Mouse (Mus musculus): ENCODE results near the gene Eef2. TPM values are rescaled to one million over a fixed set of nuclear protein-coding genes. Genes with fewer than 3 reads are reported as not detected.

The Eef2 gene
- polyA plus RNA-seq, 1 experiment from 2014 or later: 493 TPM

GRCm38 (mm10) chr10:81196470-81197065 lies 20.1 kb downstream of the Eef2 start:
- Histone ChIP-seq H3K9me3 (replicated peaks) (no peaks in the 10 kb centered on the region), H3K9ac (replicated peaks) (no peak overlapping the region), H3K27ac (replicated peaks) (no peak overlapping the region), H3K36me3 (no peaks in the 10 kb centered on the region), H3K4me2 (no peak overlapping the region), H3K4me3 (replicated peaks) (no peak overlapping the region), H3K27me3 (replicated peaks) (peaks cover 30% of the 10 kb centered on the region), H3K4me1 (peaks cover 25% of the 10 kb centered on the region)
- WGBS: 65% methylated on average over 11 of the region's 11 CpGs
- ATAC-seq (ENCODE audit: low FRiP score): no peak

GRCm38 (mm10) chr10:81197305-81197704 lies 20.9 kb downstream of the Eef2 start:
- H3K27me3 ChIP-seq (replicated peaks): peaks cover 30% of the 10 kb centered on the region
- WGBS: 62% methylated on average over 6 of the region's 6 CpGs
- H3K9ac ChIP-seq (replicated peaks): no peak overlapping the region

GRCm38 (mm10) chr10:81198230-81198629 lies 21.8 kb downstream of the Eef2 start:
- H3K27ac ChIP-seq (replicated peaks): no peak overlapping the region
- H3K36me3 ChIP-seq: no peaks in the 10 kb centered on the region
- H3K9me3 ChIP-seq (replicated peaks): no peaks in the 10 kb centered on the region
- peaks cover 30% of the 10 kb centered on the region for H3K27me3 ChIP-seq (replicated peaks)
- H3K4me2 ChIP-seq: no peak overlapping the region
- H3K4me3 ChIP-seq (replicated peaks): no peak overlapping the region
- 1% methylated on average over 9 of the region's 9 CpGs for WGBS
- H3K4me1 ChIP-seq: peaks cover 14% of the 10 kb centered on the region
- no peak overlapping the region for H3K9ac ChIP-seq (replicated peaks)
- no peak for ATAC-seq (ENCODE audit: low FRiP score)

More at GRCm38 (mm10) chr10:81197305-81197704, 20.9 kb downstream of the Eef2 start:
- Histone ChIP-seq H3K4me3 (replicated peaks) (no peak overlapping the region), H3K9me3 (replicated peaks) (no peaks in the 10 kb centered on the region), H3K4me2 (no peak overlapping the region), H3K36me3 (no peaks in the 10 kb centered on the region), H3K27ac (replicated peaks) (no peak overlapping the region), H3K4me1 (peaks cover 19% of the 10 kb centered on the region)
- ATAC-seq (ENCODE audit: low FRiP score): no peak

DNA sequence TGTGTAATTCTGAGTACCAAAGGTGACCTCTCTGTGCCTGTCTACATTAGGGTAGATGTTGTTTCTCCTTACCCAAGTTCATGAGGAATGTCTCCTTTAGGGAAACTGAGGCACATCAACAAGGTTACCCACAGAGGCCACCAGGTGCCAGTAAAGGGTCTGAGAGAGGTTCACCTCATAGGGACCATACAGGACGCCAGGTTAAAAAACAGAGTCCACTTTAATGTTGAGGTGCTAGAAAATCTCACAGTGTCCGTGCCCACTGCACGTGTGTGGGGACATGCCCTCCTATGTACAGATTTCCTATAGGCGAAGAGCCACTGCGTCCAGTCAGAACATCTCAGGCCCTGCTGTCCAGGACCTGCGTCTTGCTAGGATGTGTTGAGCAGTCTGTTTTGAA lies 22.6 kb downstream of the Eef2 start:
- Histone ChIP-seq H3K36me3 (no peaks in the 10 kb centered on the region), H3K4me1 (peaks cover 8% of the 10 kb centered on the region), H3K9ac (replicated peaks) (no peak overlapping the region), H3K27me3 (replicated peaks) (peaks cover 30% of the 10 kb centered on the region), H3K4me3 (replicated peaks) (no peak overlapping the region), H3K27ac (replicated peaks) (no peak overlapping the region), H3K4me2 (no peak overlapping the region), H3K9me3 (replicated peaks) (no peaks in the 10 kb centered on the region)
- no peak for ATAC-seq (ENCODE audit: low FRiP score)
- WGBS: 89% methylated on average over 6 of the region's 6 CpGs

DNA sequence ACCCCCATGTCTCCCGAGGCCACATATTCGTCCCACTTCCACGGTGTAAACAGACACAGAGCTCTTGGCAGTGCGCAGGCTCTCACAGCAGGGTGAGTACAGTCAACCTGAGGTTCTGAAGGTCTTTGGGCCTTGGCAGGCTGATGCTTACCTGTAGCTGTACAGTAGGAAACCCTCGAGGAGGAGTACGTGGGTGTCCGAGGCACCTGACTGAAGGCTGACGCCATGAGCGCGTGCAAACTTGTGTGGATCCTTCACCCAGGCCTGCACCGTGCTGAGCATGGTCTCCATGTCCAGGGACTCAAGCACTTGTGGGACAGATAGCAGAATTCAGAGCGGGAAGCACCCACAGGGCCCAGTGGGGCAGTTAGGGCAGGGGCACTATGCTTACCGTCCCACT lies 23.7 kb downstream of the Eef2 start:
- H3K27me3 ChIP-seq (replicated peaks): peaks cover 23% of the 10 kb centered on the region
- no peak overlapping the region for H3K4me2 ChIP-seq
- no peak overlapping the region for H3K9ac ChIP-seq (replicated peaks)
- no peaks in the 10 kb centered on the region; the same call in 1 of the 2 replicates for H3K4me1 ChIP-seq
- no peak overlapping the region for H3K27ac ChIP-seq (replicated peaks)
- 85% methylated on average over 13 of the region's 13 CpGs for WGBS
- no peaks in the 10 kb centered on the region; the same call in 1 of the 2 replicates for H3K36me3 ChIP-seq
- no peak overlapping the region for H3K4me3 ChIP-seq (replicated peaks)
- ATAC-seq (ENCODE audit: low FRiP score): no peak
- H3K9me3 ChIP-seq (replicated peaks): no peaks in the 10 kb centered on the region

DNA sequence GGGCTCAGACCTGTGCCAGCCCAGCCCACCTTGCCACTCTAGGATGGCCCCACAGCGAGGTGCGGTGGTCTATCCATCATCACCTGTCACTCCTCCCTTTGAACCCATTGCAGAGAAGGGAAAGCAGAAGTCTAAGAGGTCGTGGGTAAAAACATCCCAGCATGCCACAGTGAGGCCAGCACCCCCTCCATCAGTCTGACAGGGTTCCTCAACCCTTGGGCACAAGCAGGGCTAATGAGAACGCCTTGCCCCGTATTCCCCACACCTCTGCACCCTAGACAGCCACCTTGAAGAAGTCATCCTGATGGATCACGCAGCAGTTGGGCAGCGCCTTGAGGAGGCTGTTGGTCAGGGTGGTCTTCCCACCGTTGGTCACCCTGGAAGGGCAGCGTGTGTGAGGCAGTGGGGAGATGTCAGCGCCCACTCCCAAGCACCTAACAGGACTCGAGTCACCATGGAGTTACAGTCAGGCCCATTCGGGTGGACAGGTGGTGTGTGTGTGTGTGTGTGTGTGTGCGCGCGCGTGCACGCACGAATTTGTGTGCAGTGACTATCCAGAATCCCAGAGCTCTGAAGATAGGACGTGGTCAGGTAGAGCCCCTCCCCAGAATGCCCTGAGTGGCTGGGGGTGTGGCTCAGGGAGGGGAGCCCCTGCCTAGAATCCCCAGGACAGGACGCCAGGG lies 24.3 kb downstream of the Eef2 start:
- H3K9ac ChIP-seq (replicated peaks): no peak overlapping the region
- no peak for ATAC-seq (ENCODE audit: low FRiP score)
- peaks cover 17% of the 10 kb centered on the region for H3K27me3 ChIP-seq (replicated peaks)
- H3K36me3 ChIP-seq: peaks cover under 1% of the 10 kb centered on the region
- no peak overlapping the region for H3K4me2 ChIP-seq
- 81% methylated on average over 20 of the region's 20 CpGs for WGBS
- H3K27ac ChIP-seq (replicated peaks): no peak overlapping the region
- H3K4me3 ChIP-seq (replicated peaks): no peak overlapping the region
- no peaks in the 10 kb centered on the region for H3K9me3 ChIP-seq (replicated peaks)
- no peaks in the 10 kb centered on the region; the same call in 1 of the 2 replicates for H3K4me1 ChIP-seq

DNA sequence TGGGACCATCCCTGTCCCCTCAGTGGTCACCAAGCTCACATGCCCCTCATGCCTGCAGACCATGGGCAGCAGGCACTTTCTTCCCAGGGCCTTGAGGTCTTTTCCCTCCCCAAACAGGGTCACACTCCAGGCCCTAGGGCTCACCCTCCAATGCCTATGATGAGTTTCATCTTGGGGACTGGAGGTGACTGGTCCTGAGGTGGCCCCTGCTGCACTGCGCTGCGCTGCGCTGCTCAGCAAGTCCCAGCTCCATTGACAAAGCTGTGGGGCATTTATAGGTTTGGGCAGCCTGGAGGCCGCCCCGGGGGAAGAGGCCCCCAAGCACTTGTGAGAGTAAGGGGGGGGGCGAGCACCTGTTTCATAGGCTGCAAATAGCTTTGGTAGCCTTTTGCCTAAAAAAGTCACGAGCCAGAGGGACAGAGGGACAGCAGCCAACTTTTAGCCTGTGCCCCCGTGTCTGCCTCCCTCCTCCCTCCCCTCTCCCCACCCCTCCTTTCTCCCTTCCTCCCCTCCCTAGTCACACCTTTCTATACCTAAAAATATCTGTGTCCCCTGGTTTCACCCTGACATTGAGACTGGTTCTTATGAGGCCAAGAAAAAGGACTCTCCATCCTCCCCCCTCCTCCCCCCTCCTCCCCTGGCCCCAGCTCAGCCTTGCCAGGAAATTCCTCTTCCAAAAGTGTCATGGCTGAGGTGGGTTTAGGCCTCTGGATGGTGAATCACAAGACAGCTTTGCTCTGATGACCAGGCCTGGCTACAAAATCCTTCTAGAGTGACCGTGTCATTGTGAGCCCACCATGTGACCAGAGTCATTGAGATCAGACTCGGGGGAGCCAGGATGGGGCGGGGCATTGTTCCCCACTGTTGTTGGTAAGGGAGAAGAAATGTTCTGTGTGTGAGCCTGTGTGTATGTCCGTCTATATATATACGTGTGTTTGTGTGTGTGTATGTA lies 25.7 kb downstream of the Eef2 start, which contains the start of gene Nmrk2:
TSS of gene Nmrk2 (minus strand) at position 245 of the 952 bp plus-strand sequence.
- H3K9ac ChIP-seq (replicated peaks): no peak within 1 kb of the TSS
- no peaks in the 10 kb centered on the region; the same call in 1 of the 2 replicates for H3K4me1 ChIP-seq
- WGBS: 58% methylated on average over 13 of the region's 13 CpGs
- no peak within 1 kb of the TSS for H3K27ac ChIP-seq (replicated peaks)
- no peaks in the 10 kb centered on the region for H3K9me3 ChIP-seq (replicated peaks)
- no peak for ATAC-seq (ENCODE audit: low FRiP score)
- peaks cover 9% of the 10 kb centered on the region for H3K36me3 ChIP-seq
- no peak within 1 kb of the TSS for H3K4me2 ChIP-seq
- peaks cover 4% of the 10 kb centered on the region; the same call in 1 of the 2 replicates for H3K27me3 ChIP-seq (replicated peaks)
- H3K4me3 ChIP-seq (replicated peaks): no peak within 1 kb of the TSS

DNA sequence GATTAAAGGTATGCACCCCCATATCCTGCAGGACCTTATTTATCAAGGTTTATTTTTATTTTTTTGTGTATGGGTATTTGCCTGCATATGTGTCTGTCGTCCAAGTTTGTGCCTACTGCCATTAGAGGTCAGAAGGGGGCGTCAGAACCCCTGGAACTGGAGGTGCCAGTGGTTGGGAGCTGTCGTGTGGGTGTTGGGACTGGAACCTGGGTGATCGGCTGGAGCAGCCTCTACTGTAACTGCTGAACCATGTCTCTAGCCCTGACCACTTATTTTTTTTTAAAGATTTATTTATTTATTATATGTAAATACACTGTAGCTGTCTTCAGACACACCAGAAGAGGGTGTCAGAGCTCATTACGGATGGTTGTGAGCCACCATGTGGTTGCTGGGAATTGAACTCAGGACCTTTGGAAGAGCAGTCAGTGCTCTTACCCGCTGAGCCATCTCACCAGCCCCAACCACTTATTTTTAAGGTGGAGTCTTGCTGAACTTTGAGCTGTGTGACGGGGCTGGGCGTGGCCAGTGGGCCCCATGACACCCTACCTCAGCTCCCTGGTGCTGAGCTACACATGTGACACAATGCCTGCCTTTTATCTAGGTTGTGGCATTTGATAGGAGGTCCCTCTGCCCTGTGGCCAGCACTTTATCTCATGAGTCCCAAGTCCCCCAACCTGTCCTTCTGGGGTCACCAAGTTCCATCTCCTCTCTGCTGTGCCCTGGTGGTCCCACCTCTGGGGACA lies 26.7 kb downstream of the Eef2 start:
- Histone ChIP-seq H3K9ac (replicated peaks) (no peak overlapping the region), H3K27me3 (replicated peaks) (no peaks in the 10 kb centered on the region; the same call in 1 of the 2 replicates), H3K9me3 (replicated peaks) (no peaks in the 10 kb centered on the region), H3K4me1 (no peaks in the 10 kb centered on the region; the same call in 1 of the 2 replicates), H3K36me3 (peaks cover 18% of the 10 kb centered on the region), H3K27ac (replicated peaks) (no peak overlapping the region), H3K4me3 (replicated peaks) (no peak overlapping the region), H3K4me2 (no peak overlapping the region)
- no peak for ATAC-seq (ENCODE audit: low FRiP score)
- WGBS: 70% methylated on average over 8 of the region's 8 CpGs

GRCm38 (mm10) chr10:81204137-81204536 lies 27.7 kb downstream of the Eef2 start:
- H3K27me3 ChIP-seq (replicated peaks): no peaks in the 10 kb centered on the region; the same call in 1 of the 2 replicates
- peaks cover 26% of the 10 kb centered on the region for H3K36me3 ChIP-seq
- no peak for ATAC-seq (ENCODE audit: low FRiP score)
- no peak overlapping the region for H3K4me3 ChIP-seq (replicated peaks)
- H3K9ac ChIP-seq (replicated peaks): no peak overlapping the region
- no peak overlapping the region for H3K4me2 ChIP-seq
- H3K4me1 ChIP-seq: no peaks in the 10 kb centered on the region; the same call in 1 of the 2 replicates
- no peaks in the 10 kb centered on the region for H3K9me3 ChIP-seq (replicated peaks)
- no peak overlapping the region; the same call in 1 of the 2 replicates for H3K27ac ChIP-seq (replicated peaks)
- 71% methylated on average over 4 of the region's 4 CpGs for WGBS

DNA sequence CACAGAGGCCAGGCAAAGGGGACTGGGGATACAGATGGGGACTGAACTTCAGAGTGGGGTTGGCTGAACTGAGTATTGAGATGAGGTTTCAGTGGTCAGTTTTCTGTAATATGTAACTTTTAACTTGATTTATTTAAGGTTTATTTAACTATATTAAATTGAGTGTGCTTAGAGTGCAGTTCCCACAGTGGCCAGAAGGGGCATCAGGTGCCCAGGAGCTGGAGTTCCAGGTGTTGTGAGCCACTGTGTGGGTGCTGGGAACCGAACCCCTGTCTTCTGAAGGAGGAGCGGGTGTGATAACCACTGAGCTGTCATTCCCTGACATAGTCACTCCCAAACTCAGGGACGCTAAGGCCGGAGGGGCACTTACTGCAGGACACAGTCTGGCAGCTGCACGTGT lies 33.7 kb downstream of the Eef2 start:
- no peaks in the 10 kb centered on the region for H3K27me3 ChIP-seq (replicated peaks)
- no peaks in the 10 kb centered on the region for H3K4me1 ChIP-seq
- H3K4me3 ChIP-seq (replicated peaks): no peak overlapping the region
- peaks cover 85% of the 10 kb centered on the region for H3K36me3 ChIP-seq
- no peak overlapping the region for H3K4me2 ChIP-seq
- H3K9ac ChIP-seq (replicated peaks): no peak overlapping the region
- ATAC-seq (ENCODE audit: low FRiP score): no peak
- WGBS: 98% methylated on average over 5 of the region's 5 CpGs
- no peak overlapping the region for H3K27ac ChIP-seq (replicated peaks)
- H3K9me3 ChIP-seq (replicated peaks): no peaks in the 10 kb centered on the region

DNA sequence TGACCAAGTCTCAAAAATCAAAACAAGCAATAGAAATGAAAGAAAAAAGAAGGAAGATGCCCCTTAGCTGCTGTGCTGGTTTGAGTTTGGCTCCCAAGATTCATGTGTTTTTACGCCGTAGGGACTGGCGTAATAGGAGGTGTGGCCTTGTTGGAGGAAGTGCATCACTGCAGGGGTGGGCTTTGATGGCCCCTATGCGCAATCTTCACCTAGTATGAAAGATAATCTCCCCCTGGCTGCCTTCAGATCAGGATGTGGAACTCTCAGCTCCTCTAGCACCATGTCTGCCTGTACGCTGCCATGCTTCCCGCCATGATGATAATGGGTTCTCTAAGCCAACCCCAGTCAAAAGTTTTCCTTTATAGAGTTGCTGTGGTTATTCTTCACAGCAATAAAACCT lies 39.8 kb downstream of the Eef2 start:
- no peaks in the 10 kb centered on the region for H3K9me3 ChIP-seq (replicated peaks)
- no peak overlapping the region for H3K4me3 ChIP-seq (replicated peaks)
- H3K27me3 ChIP-seq (replicated peaks): no peaks in the 10 kb centered on the region
- H3K4me1 ChIP-seq: no peaks in the 10 kb centered on the region
- no peak for ATAC-seq (ENCODE audit: low FRiP score)
- H3K4me2 ChIP-seq: no peak overlapping the region
- H3K9ac ChIP-seq (replicated peaks): no peak overlapping the region
- H3K27ac ChIP-seq (replicated peaks): no peak overlapping the region
- WGBS: 84% methylated on average over 6 of the region's 6 CpGs
- peaks cover 88% of the 10 kb centered on the region for H3K36me3 ChIP-seq
